Mouse (Mus musculus) lung, adult 2 months (tissue): ENCODE measurements around the gene Grm8. TPM values are rescaled to one million over a fixed set of nuclear protein-coding genes. Genes with fewer than 3 reads are reported as not detected.

Experiments used
- DNase-seq: peaks from one replicate; pipeline ENCODE4 v3.0.0; 2022
- H3K4me1 ChIP-seq: fragments of 200-500 bp; 2 replicates; pipeline ENCODE4 v1.6.1; 2011; ENCODE audit warnings: low read length; ENCODE audit not compliant: control insufficient read depth, insufficient read depth
- H3K4me3 ChIP-seq: fragments of 200-500 bp; replicated peaks from 2 replicates; pipeline ENCODE3; 2011; ENCODE audit warnings: low read depth, mild to moderate bottlenecking, control low read depth, low read length; ENCODE audit errors: extremely low read depth
- CTCF ChIP-seq: fragments of 200-500 bp; IDR thresholded peaks from 2 replicates; pipeline ENCODE4 v1.5.1; 2011; ENCODE audit warnings: mild to moderate bottlenecking, low read length, control low read depth; ENCODE audit not compliant: insufficient read depth
- POLR2A ChIP-seq: fragments of 200-500 bp; IDR thresholded peaks from 2 replicates; pipeline ENCODE4 v1.6.1; 2011; ENCODE audit warnings: low read depth, mild to moderate bottlenecking, control low read depth, low read length, borderline replicate concordance; ENCODE audit errors: extremely low read depth
- WGBS: fragments of 180-500 bp; shearing (Covaris S2); methylation state at CpG from one replicate; pipeline ENCODE4 v1.1.7; 2018; 5-methylcytosine and 5-hydroxymethylcytosine counted together
- polyA plus RNA-seq: library from polyadenylated mRNA; depleted of rRNA; stranded (reverse); fragments of >200 nt; gene quantifications from 2 replicates; pipeline ENCODE4 v1.2.3, GENCODE M21; 2012

Gene Grm8
- polyA plus RNA-seq, 1 experiment, result not detected

GRCm38 (mm10) chr6:28115519-28115918, 19.5 kb downstream of the Grm8 start:
- WGBS, result 71% methylated on average over 2 of the region's 2 CpGs
- Histone ChIP-seq H3K4me1 (no peaks in the 10 kb centered on the region), H3K4me3 (no peak overlapping the region)
- DNase-seq, result no peak
- no peak for TF ChIP-seq CTCF
- TF ChIP-seq POLR2A, result no peak

- no peaks in the 10 kb centered on the region for H3K4me1 ChIP-seq
- WGBS, result 66% methylated on average over 1 of the region's 1 CpGs
- H3K4me3 ChIP-seq, result no peak overlapping the region
- DNase-seq, result no peak
- no peak for TF ChIP-seq POLR2A
- TF ChIP-seq CTCF, result no peak
Measured at GRCm38 (mm10) chr6:28114916-28115315, 20.1 kb downstream of the Grm8 start.

DNA sequence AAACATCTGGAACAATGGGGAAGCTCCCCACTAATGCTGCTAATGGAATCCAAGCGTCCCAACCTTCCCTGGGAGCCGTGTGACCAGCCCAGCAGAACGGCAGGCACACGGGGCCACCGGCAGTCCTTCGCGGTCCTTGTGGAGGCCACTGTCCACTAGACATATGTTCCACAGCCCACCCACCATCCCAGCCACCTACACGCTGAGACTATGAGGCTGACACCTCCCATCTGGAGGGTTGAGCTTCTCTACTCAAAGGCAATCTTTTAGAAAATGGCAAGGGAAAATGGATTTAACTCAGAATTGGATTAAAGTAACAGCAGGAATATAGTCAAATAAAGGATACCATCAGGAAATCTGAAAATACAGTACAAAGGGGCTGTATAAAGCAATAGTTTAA, 23.4 kb downstream of the Grm8 start:
- 94% methylated on average over 8 of the region's 8 CpGs for WGBS
- no peak overlapping the region for H3K4me3 ChIP-seq
- no peak for DNase-seq
- H3K4me1 ChIP-seq, result no peaks in the 10 kb centered on the region
- TF ChIP-seq POLR2A (no peak), CTCF (no peak)

DNA sequence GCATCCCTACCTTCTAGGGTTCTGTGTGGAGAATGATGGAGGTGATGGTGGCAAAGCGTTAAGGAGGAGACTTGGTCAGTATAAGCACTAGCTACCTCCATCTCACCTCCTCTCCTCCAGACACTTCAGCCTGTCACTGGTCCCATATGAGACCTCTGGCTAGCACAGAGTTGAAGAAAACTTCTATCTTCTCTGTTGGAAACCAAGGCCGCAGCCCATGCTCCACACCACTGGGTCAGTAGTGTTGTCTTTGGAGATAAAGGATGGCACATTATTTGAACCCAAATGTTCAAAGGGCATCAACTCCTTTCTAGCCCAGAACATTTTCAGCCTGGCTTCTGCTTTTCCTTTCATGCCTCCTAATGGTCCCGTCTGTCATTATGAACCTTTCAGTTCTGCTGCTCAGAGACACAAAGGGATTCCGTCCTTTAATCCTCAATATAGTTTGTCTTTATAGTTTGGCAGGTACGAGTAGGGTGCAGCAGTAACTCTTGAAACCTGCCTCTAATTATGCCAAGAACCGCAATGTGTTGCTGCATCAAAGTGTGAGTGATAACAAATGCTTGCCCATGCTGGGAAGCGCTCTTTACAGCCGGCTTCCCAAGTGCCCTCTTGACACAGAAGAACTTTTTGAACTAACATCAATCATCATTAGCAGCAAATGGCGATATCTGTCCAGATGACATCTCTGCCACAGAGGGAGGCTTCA, 32.2 kb downstream of the Grm8 start:
- no peak for TF ChIP-seq CTCF
- Histone ChIP-seq H3K4me1 (no peaks in the 10 kb centered on the region), H3K4me3 (no peak overlapping the region)
- WGBS, result 33% methylated on average over 9 of the region's 9 CpGs
- no peak for DNase-seq

DNA sequence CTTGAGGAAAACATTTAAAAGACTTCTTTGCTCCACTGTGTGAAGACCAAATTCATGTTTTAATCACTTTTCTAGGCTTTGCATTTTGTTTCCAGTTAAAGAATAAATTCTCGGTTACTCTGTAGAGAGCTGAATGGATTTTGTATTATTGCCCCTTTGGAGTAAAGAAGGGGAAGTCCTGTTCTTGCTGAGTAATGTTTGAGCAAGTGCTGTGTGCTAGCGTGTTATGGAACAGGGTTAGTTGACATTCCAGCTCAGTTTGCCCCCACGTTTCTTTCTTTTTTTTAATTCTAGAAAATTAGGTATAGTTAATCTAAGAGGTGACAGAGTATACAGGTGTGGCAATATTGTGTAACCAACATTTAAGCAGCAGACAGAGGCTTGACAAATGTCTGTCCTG, 35.0 kb downstream of the Grm8 start:
- 65% methylated on average over 3 of the region's 3 CpGs for WGBS
- no peak overlapping the region for H3K4me3 ChIP-seq
- no peaks in the 10 kb centered on the region for H3K4me1 ChIP-seq
- TF ChIP-seq POLR2A, result no peak
- TF ChIP-seq CTCF, result no peak
- DNase-seq, result no peak

DNA sequence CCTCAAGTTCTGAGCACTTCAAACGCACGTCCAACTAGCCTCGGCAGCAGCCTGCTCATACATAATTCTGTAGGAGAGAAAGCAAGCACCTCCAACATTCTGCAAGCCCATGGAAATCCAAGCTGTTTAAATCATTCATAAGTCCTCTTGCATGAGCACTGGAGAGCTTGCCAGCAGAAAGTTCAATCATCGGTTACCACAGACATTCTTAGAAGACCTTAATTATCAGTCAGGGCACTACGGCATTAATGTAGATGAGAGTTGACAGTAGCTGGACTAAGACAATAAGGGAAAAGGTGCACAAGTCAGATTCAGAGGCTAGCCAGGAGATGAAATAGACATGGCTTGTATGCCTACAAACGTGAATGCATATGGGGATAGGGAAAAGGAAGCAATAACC, 42.5 kb downstream of the Grm8 start:
- WGBS, result 84% methylated on average over 6 of the region's 6 CpGs
- no peak for TF ChIP-seq POLR2A
- TF ChIP-seq CTCF, result no peak
- H3K4me3 ChIP-seq, result no peak overlapping the region
- no peaks in the 10 kb centered on the region for H3K4me1 ChIP-seq
- DNase-seq, result no peak

GRCm38 (mm10) chr6:28091836-28092235, 43.1 kb downstream of the Grm8 start:
- DNase-seq, result no peak
- TF ChIP-seq POLR2A (no peak), CTCF (no peak)
- Histone ChIP-seq H3K4me3 (no peak overlapping the region), H3K4me1 (no peaks in the 10 kb centered on the region)
- 79% methylated on average over 3 of the region's 3 CpGs for WGBS

DNA sequence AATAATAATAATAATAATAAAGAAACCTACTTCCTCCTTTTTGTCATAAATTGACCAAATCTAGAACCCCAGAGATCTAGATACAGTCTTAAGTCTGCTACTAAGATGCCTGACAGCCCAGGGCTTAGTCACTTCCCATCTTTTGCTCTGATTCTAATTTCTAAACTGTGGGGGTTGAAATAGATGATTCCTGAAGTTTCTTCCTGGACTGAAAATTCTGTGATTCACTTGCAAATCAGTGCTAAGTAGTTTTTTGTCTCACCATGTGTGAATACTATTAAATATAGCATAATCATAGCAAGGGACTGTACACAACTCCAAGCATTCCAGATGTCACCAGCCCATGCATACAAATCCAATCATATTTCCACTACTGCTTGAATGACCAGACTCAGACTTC, 44.0 kb downstream of the Grm8 start:
- Histone ChIP-seq H3K4me3 (no peak overlapping the region), H3K4me1 (no peaks in the 10 kb centered on the region)
- TF ChIP-seq CTCF (no peak), POLR2A (no peak)
- DNase-seq, result no peak

GRCm38 (mm10) chr6:28075534-28075933, 59.4 kb downstream of the Grm8 start:
- 81% methylated on average over 3 of the region's 3 CpGs for WGBS
- Histone ChIP-seq H3K4me1 (no peaks in the 10 kb centered on the region), H3K4me3 (no peak overlapping the region)
- no peak for DNase-seq
- TF ChIP-seq CTCF (no peak), POLR2A (no peak)

GRCm38 (mm10) chr6:28074470-28074869, 60.5 kb downstream of the Grm8 start:
- Histone ChIP-seq H3K4me1 (no peaks in the 10 kb centered on the region), H3K4me3 (no peak overlapping the region)
- no peak for DNase-seq
- TF ChIP-seq POLR2A, result no peak
- no peak for TF ChIP-seq CTCF
- 54% methylated on average over 3 of the region's 3 CpGs for WGBS
